9 mouse cellular contexts compared by ENCODE assay signal in the genomic region with DNA sequence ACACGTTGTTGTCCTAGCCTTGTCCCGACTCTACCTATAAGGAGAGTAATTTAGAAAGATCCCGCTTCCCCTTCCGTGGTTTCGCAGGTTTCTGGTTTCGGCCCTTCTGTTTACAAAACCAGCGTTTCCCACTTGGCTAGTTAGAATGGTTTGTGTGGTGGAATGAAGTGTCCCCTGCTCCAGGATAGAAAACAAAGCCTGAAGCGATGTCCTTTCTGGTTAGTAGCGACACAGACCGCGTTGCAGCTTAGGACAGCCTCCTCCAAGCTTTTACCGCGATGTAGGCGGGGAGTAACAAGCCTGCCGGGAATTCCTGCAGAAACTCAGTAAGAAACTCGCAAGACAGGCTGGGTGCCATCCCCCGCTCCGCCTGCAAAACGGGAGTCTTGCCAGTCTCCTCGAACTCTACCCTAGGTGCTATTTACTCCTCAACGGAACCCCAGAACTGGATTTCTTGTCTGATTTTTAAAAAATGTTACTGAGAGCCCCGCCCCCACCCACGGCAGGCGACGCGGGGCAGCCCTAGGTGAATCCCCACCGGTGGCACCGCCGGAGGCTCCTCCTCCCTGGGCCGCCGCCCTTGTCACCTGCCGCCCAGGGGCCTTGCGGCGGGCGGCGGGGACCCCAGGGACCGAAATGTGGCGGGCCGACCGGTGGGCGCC. TPM values are rescaled to one million over a fixed set of nuclear protein-coding genes. Genes with fewer than 3 reads are reported as not detected.
DNase-seq lines count a peak whose midpoint lies in the region; ATAC-seq and TF ChIP-seq lines count a peak whose summit lies in the region.
"Had no signal": no experiment of that assay in that cellular context is flagged by ENCODE, and none has a peak within 500 bp of the region (broad histone marks: within the 10 kb centered on the region; RNA-seq: fewer than 3 reads in every experiment).

Gene Ifnlr1, plus strand, starts transcription at position 382 of the 662 bp plus-strand sequence.

- peak within 1 kb of the TSS; percentile 66 for H3K9ac ChIP-seq in embryonic facial prominence, embryonic 12.5 days
- H3K9ac ChIP-seq in lung, postnatal 0 days (replicated peaks; ENCODE audit: low read depth), result peak within 1 kb of the TSS; percentile 39

- peaks cover 36% of the 10 kb centered on the region for H3K27me3 ChIP-seq in embryonic facial prominence, embryonic 12.5 days
- 0 out of 2 replicates have a peak, but pooled peaks cover 4% of the 10 kb centered on the region for H3K27me3 ChIP-seq in lung, postnatal 0 days (replicated peaks; ENCODE audit: insufficient read depth, low read length)
- H3K27me3 ChIP-seq: Patski had no signal

- H3K4me3 ChIP-seq in embryonic facial prominence, embryonic 12.5 days, result peak within 1 kb of the TSS; percentile 76
- peak within 1 kb of the TSS; percentile 60 for H3K4me3 ChIP-seq in lung, postnatal 0 days (ENCODE audit: low read depth, low read length)

- H3K9me3 ChIP-seq in embryonic facial prominence, embryonic 12.5 days, result no peaks in the 10 kb centered on the region
- no peaks in the 10 kb centered on the region for H3K9me3 ChIP-seq in lung, postnatal 0 days (ENCODE audit: low read length)

- H3K4me1 ChIP-seq in embryonic facial prominence, embryonic 12.5 days, result no peaks in the 10 kb centered on the region
- H3K4me1 ChIP-seq in lung, postnatal 0 days (ENCODE audit: insufficient read depth, low read depth, low read length), result no peaks in the 10 kb centered on the region

- H3K27ac ChIP-seq in embryonic facial prominence, embryonic 12.5 days, result peak within 1 kb of the TSS; percentile 57; the same call in 1 of the 2 replicates
- H3K27ac ChIP-seq in lung, postnatal 0 days (ENCODE audit: low read length), result peak within 1 kb of the TSS; percentile 62

- peak within 1 kb of the TSS; percentile 99 for H3K4me2 ChIP-seq in embryonic facial prominence, embryonic 12.5 days (replicated peaks)
- peak within 1 kb of the TSS; percentile 77 for H3K4me2 ChIP-seq in lung, postnatal 0 days (replicated peaks; ENCODE audit: low read depth, low read length)

- TF ChIP-seq CTCF in lung, postnatal 0 days (IDR thresholded peaks at IDR 0.05), result no peak

- intact Hi-C loops in heart, postnatal 14 days (cut with DNase I), result no loop called here
- intact Hi-C loops in gastrocnemius, postnatal 14 days (cut with DNase I; ENCODE audit: low total_unique reads), result no loop called here

- no peaks in the 10 kb centered on the region for H3K36me3 ChIP-seq in embryonic facial prominence, embryonic 12.5 days
- no peaks in the 10 kb centered on the region for H3K36me3 ChIP-seq in lung, postnatal 0 days (ENCODE audit: insufficient read depth, low read length)

- no peak for TF ChIP-seq EP300 in lung, postnatal 0 days (IDR thresholded peaks at IDR 0.05)

- peak; percentile 38 to 69 for DNase-seq in heart, adult 18-20 months
- DNase-seq in heart, adult 8-10 months (ENCODE audit: low spot score), result no peak
- peak; percentile 41 to 52 for DNase-seq in heart, postnatal 14 days
- DNase-seq in kidney, postnatal 4 days, result peak; percentile 68 to 79
- DNase-seq in lung, postnatal 0 days (ENCODE audit: low spot score), result peak; percentile 68
- DNase-seq in ovary, postnatal 36 days (ENCODE audit: low spot score), result peak; percentile 44
- DNase-seq in gastrocnemius, postnatal 14 days, result no peak

- 1% methylated on average over 41 of the region's 41 CpGs for WGBS in embryonic facial prominence, embryonic 12.5 days
- under 1% methylated on average over 35 of the region's 41 CpGs for WGBS in lung, postnatal 0 days

- ATAC-seq in embryonic facial prominence, embryonic 12.5 days (ENCODE audit: insufficient number of reproducible peaks, insufficient read depth, low FRiP score, low TSS enrichment), result no peak
- peak; percentile 86 for ATAC-seq in lung, postnatal 0 days
- ATAC-seq: Patski had no signal

RNA-seq across cellular contexts. Expression of gene Ifnlr1, which starts in this region (rescaled TPM):
- total RNA-seq in heart, adult 18-20 months (2021), result 1 to 10 TPM; 1.8 to 2.0 TPM
- 1 to 10 TPM; 2.0 to 3.3 (median 2.6) TPM for total RNA-seq in heart, adult 8-10 months (2022)
- polyA plus RNA-seq in embryonic facial prominence, embryonic 12.5 days (2016; fragmentation: Nextera tagmentation; extraction: Ambion mirVana), result 1.4 and 1.8 TPM in 2 replicates
- 1 to 10 TPM; 2.5 to 2.9 TPM for total RNA-seq in heart, postnatal 14 days (2021)
- 2.7 and 3.7 TPM in 2 replicates for polyA plus RNA-seq in lung, postnatal 0 days (2015; fragmentation: Nextera tagmentation; extraction: Ambion mirVana)
- total RNA-seq in gastrocnemius, postnatal 14 days (2021), result under 1 TPM; 0.23 to 0.42 TPM

Comparison
In these comparisons a context has a peak if more than half of its experiments do, and no peak if none do; other contexts are left out.
1. DNase-seq: peak in heart, adult 18-20 months (2 of 2), heart, postnatal 14 days (2 of 2), kidney, postnatal 4 days (2 of 2), lung, postnatal 0 days (single experiment) and ovary, postnatal 36 days (single experiment); none in heart, adult 8-10 months (single experiment) and gastrocnemius, postnatal 14 days (single experiment).